Mouse (Mus musculus): ENCODE measurements around the gene Mt1. TPM values are rescaled to one million over a fixed set of nuclear protein-coding genes. Genes with fewer than 3 reads are reported as not detected.
"Not testable (repeated sequence)": the region's sequence is repeated elsewhere in the genome, so short reads cannot be mapped to it uniquely, and the experiment has no call there.

The Mt1 gene
- 836 and 858 TPM in 2 replicates for polyA plus RNA-seq (2015; fragmentation: Nextera tagmentation; extraction: Ambion mirVana)

DNA sequence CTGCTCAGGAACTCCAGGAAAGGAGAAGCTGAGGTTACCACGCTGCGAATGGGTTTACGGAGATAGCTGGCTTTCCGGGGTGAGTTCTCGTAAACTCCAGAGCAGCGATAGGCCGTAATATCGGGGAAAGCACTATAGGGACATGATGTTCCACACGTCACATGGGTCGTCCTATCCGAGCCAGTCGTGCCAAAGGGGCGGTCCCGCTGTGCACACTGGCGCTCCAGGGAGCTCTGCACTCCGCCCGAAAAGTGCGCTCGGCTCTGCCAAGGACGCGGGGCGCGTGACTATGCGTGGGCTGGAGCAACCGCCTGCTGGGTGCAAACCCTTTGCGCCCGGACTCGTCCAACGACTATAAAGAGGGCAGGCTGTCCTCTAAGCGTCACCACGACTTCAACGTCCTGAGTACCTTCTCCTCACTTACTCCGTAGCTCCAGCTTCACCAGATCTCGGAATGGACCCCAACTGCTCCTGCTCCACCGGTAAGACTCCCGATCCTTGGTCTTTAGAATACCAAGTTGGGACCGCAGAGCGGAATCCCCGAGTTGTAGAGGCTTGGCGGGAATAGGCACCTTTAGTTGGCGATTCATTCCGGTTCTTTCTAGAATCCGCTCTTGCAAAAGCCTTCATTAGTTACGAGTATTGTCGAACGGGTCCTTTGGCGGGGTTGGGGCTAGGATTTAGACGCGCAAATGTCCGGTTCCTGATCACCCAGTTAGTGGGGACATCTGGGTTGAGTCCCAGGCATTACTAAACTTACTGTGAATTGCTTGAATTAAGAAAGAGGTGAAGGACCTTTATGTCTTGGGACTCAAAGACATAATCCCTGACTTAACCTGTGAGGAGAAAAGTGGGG lies at the start of gene Mt1:
Mt1 (plus strand) TSS at position 226 of the 856 bp plus-strand sequence.
- DNase-seq (ENCODE audit: low spot score) (peak; percentile 97), ATAC-seq (peak; percentile 92)
- H3K27me3 ChIP-seq (replicated peaks; ENCODE audit: insufficient read depth, low read length), result 0 out of 2 replicates have a peak, but pooled peaks cover 10% of the 10 kb centered on the region
- H3K4me1 ChIP-seq (ENCODE audit: insufficient read depth, low read depth, low read length), result peaks cover 13% of the 10 kb centered on the region
- H3K4me2 ChIP-seq (replicated peaks; ENCODE audit: low read depth, low read length), result peak within 1 kb of the TSS; percentile 61
- TF ChIP-seq EP300 (IDR thresholded peaks at IDR 0.05) (peak; percentile 94), CTCF (IDR thresholded peaks at IDR 0.05) (no peak)
- no peaks in the 10 kb centered on the region for H3K36me3 ChIP-seq (ENCODE audit: insufficient read depth, low read length)
- H3K9me3 ChIP-seq (ENCODE audit: low read length), result no peaks in the 10 kb centered on the region
- under 1% methylated on average over 50 of the region's 50 CpGs for WGBS
- peak within 1 kb of the TSS; percentile 43 for H3K9ac ChIP-seq (replicated peaks; ENCODE audit: low read depth)
- peak within 1 kb of the TSS; percentile 53 for H3K4me3 ChIP-seq (ENCODE audit: low read depth, low read length)
- H3K27ac ChIP-seq (ENCODE audit: low read length), result peak within 1 kb of the TSS; percentile 81

GRCm38 (mm10) chr8:94129133-94129789 lies 49.6 kb upstream of the Mt1 start:
- ATAC-seq (no peak), DNase-seq (ENCODE audit: low spot score) (no peak)
- Histone ChIP-seq H3K9me3 (ENCODE audit: low read length) (no peaks in the 10 kb centered on the region), H3K4me1 (ENCODE audit: insufficient read depth, low read depth, low read length) (no peaks in the 10 kb centered on the region), H3K4me3 (ENCODE audit: low read depth, low read length) (no peak overlapping the region), H3K36me3 (ENCODE audit: insufficient read depth, low read length) (no peaks in the 10 kb centered on the region), H3K4me2 (replicated peaks; ENCODE audit: low read depth, low read length) (no peak overlapping the region), H3K27ac (ENCODE audit: low read length) (no peak overlapping the region), H3K27me3 (replicated peaks; ENCODE audit: insufficient read depth, low read length) (no peaks in the 10 kb centered on the region), H3K9ac (replicated peaks; ENCODE audit: low read depth) (no peak overlapping the region)
- TF ChIP-seq CTCF (IDR thresholded peaks at IDR 0.05), result no peak
- no peak for TF ChIP-seq EP300 (IDR thresholded peaks at IDR 0.05)
- WGBS, result 83% methylated on average over 6 of the region's 6 CpGs

GRCm38 (mm10) chr8:94130126-94130525 lies 48.8 kb upstream of the Mt1 start:
- Histone ChIP-seq H3K9ac (replicated peaks; ENCODE audit: low read depth) (no peak overlapping the region), H3K27ac (ENCODE audit: low read length) (no peak overlapping the region), H3K9me3 (ENCODE audit: low read length) (no peaks in the 10 kb centered on the region), H3K27me3 (replicated peaks; ENCODE audit: insufficient read depth, low read length) (no peaks in the 10 kb centered on the region), H3K4me3 (ENCODE audit: low read depth, low read length) (no peak overlapping the region), H3K36me3 (ENCODE audit: insufficient read depth, low read length) (no peaks in the 10 kb centered on the region), H3K4me2 (replicated peaks; ENCODE audit: low read depth, low read length) (no peak overlapping the region), H3K4me1 (ENCODE audit: insufficient read depth, low read depth, low read length) (no peaks in the 10 kb centered on the region)
- ATAC-seq (no peak), DNase-seq (ENCODE audit: low spot score) (no peak)
- TF ChIP-seq CTCF (IDR thresholded peaks at IDR 0.05) (no peak), EP300 (IDR thresholded peaks at IDR 0.05) (no peak)
- 89% methylated on average over 4 of the region's 4 CpGs for WGBS

- Histone ChIP-seq H3K4me1 (ENCODE audit: insufficient read depth, low read depth, low read length) (no peaks in the 10 kb centered on the region), H3K27me3 (replicated peaks; ENCODE audit: insufficient read depth, low read length) (no peaks in the 10 kb centered on the region), H3K4me2 (replicated peaks; ENCODE audit: low read depth, low read length) (no peak overlapping the region), H3K36me3 (ENCODE audit: insufficient read depth, low read length) (no peaks in the 10 kb centered on the region), H3K9ac (replicated peaks; ENCODE audit: low read depth) (no peak overlapping the region), H3K4me3 (ENCODE audit: low read depth, low read length) (no peak overlapping the region), H3K9me3 (ENCODE audit: low read length) (no peaks in the 10 kb centered on the region), H3K27ac (ENCODE audit: low read length) (no peak overlapping the region)
- no peak for TF ChIP-seq CTCF (IDR thresholded peaks at IDR 0.05)
- TF ChIP-seq EP300 (IDR thresholded peaks at IDR 0.05), result no peak
- no peak for DNase-seq (ENCODE audit: low spot score)
- 62% methylated on average over 5 of the region's 5 CpGs for WGBS
- ATAC-seq, result no peak
These were observed 46.8 kb upstream of the Mt1 start for GRCm38 (mm10) chr8:94132096-94132495.

DNA sequence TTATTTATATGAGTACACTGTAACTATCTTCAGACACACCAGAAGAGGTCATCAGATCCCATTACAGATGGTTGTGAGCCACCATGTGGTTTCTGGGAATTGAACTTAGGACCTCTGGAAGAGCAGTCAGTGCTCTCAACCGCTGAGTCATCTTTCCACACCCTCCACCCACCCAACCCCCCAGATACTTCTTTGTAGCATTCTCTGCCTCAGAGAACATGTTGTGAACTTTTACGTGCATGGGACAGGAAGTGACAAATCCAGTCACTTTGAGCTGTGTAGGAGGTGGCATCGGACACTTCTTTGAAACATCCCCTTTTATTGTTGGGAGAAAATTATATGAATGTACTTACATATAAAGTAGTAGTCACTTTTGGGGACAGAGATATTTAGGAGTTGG lies 44.3 kb upstream of the Mt1 start:
- 29% methylated on average over 3 of the region's 3 CpGs for WGBS
- H3K4me2 ChIP-seq (replicated peaks; ENCODE audit: low read depth, low read length); H3K9ac ChIP-seq (replicated peaks; ENCODE audit: low read depth): not testable (repeated sequence)

GRCm38 (mm10) chr8:94135556-94135955 lies 43.3 kb upstream of the Mt1 start:
- H3K4me1 ChIP-seq (ENCODE audit: insufficient read depth, low read depth, low read length), result no peaks in the 10 kb centered on the region
- H3K4me3 ChIP-seq (ENCODE audit: low read depth, low read length), result no peak overlapping the region
- DNase-seq (ENCODE audit: low spot score) (no peak), ATAC-seq (no peak)
- WGBS, result 82% methylated on average over 6 of the region's 6 CpGs
- no peak overlapping the region for H3K4me2 ChIP-seq (replicated peaks; ENCODE audit: low read depth, low read length)
- no peak overlapping the region for H3K9ac ChIP-seq (replicated peaks; ENCODE audit: low read depth)
- H3K9me3 ChIP-seq (ENCODE audit: low read length), result no peaks in the 10 kb centered on the region
- H3K36me3 ChIP-seq (ENCODE audit: insufficient read depth, low read length), result no peaks in the 10 kb centered on the region
- no peaks in the 10 kb centered on the region for H3K27me3 ChIP-seq (replicated peaks; ENCODE audit: insufficient read depth, low read length)
- TF ChIP-seq EP300 (IDR thresholded peaks at IDR 0.05), result no peak
- no peak for TF ChIP-seq CTCF (IDR thresholded peaks at IDR 0.05)
- no peak overlapping the region for H3K27ac ChIP-seq (ENCODE audit: low read length)

More for the DNA sequence above, 44.3 kb upstream of the Mt1 start:
- not testable (repeated sequence) for H3K27me3 ChIP-seq (replicated peaks; ENCODE audit: insufficient read depth, low read length); H3K9me3 ChIP-seq (ENCODE audit: low read length); H3K4me3 ChIP-seq (ENCODE audit: low read depth, low read length); DNase-seq (ENCODE audit: low spot score); H3K4me1 ChIP-seq (ENCODE audit: insufficient read depth, low read depth, low read length); H3K27ac ChIP-seq (ENCODE audit: low read length); H3K36me3 ChIP-seq (ENCODE audit: insufficient read depth, low read length); ATAC-seq

Data from lung, postnatal 0 days (tissue).